Mouse (Mus musculus): Measurements from ENCODE around the gene Adgre1.

GRCm38 (mm10) chr17:57347781-57348180 lies 10.7 kb upstream of the Adgre1 start:
- no peak for TF ChIP-seq CTCF (conservative IDR thresholded peaks at IDR 0.05; ENCODE audit: insufficient read depth, insufficient read length, low read depth, low read length)
- TF ChIP-seq POLR2A (IDR thresholded peaks at IDR 0.05; ENCODE audit: low read depth, low read length), result no peak
